Mouse (Mus musculus) ES-E14 (cell line): Measurements from ENCODE around the gene Gon4l. TPM values are rescaled to one million over a fixed set of nuclear protein-coding genes. Genes with fewer than 3 reads are reported as not detected.

ENCODE experiments used
- DNase-seq: peaks from one replicate; pipeline ENCODE4 v3.0.0-alpha.2; 2013; ENCODE audit warnings: low read depth, low spot score
- H3K27ac ChIP-seq: 2 replicates; pipeline ENCODE4 v1.5.1; 2012; ENCODE audit warnings: low read depth, mild to moderate bottlenecking, low read length, moderate library complexity, mixed read lengths; ENCODE audit not compliant: poor library complexity, insufficient read depth, severe bottlenecking
- H3K36me3 ChIP-seq: 2 replicates; pipeline ENCODE4 v1.6.1; 2012; ENCODE audit warnings: mild to moderate bottlenecking, low read length, moderate library complexity, mixed read lengths; ENCODE audit not compliant: control insufficient read depth, poor library complexity, insufficient read depth, severe bottlenecking
- H3K4me1 ChIP-seq, 2 experiments: fragments of 150-350 bp in 1 of 2; sonication (generic) in 1 of 2; 2 replicates each; pipeline ENCODE4 v1.6.1; 2012; ENCODE audit warnings: low read length in 2 of 2, mild to moderate bottlenecking in 1 of 2, mixed read lengths in 1 of 2; ENCODE audit not compliant: control insufficient read depth in 2 of 2, insufficient read depth in 2 of 2, poor library complexity in 1 of 2
- H3K4me3 ChIP-seq, 2 experiments: fragments of 150-350 bp in 1 of 2; sonication (generic) in 1 of 2; 2 replicates each; pipeline ENCODE4 v1.5.1; 2012; ENCODE audit warnings: low read length in 2 of 2, low read depth in 1 of 2, mild to moderate bottlenecking in 1 of 2, mixed read lengths in 1 of 2; ENCODE audit not compliant: insufficient read depth in 1 of 2, poor library complexity in 1 of 2, severe bottlenecking in 1 of 2
- H3K9ac ChIP-seq: 2 replicates; pipeline ENCODE4 v1.6.1; 2012; ENCODE audit warnings: low read depth, mild to moderate bottlenecking, low read length, mixed read lengths; ENCODE audit not compliant: poor library complexity, insufficient read depth, severe bottlenecking
- H3K9me3 ChIP-seq: fragments of 150-350 bp; sonication (generic); 2 replicates; pipeline ENCODE4 v1.6.1; 2012; ENCODE audit warnings: low read depth, mild to moderate bottlenecking, low read length; ENCODE audit not compliant: control insufficient read depth, insufficient read depth
- CHD2 ChIP-seq: IDR thresholded peaks from 2 replicates; pipeline ENCODE4 v1.6.1; 2014; ENCODE audit warnings: mild to moderate bottlenecking, low read depth, low read length, inconsistent platforms
- HCFC1 ChIP-seq: IDR thresholded peaks from 2 replicates; pipeline ENCODE4 v1.6.1; 2012; ENCODE audit warnings: low read length, inconsistent platforms, borderline replicate concordance; ENCODE audit not compliant: insufficient read depth
- MAFK ChIP-seq: IDR thresholded peaks from 2 replicates; pipeline ENCODE4 v1.6.1; 2014; ENCODE audit warnings: mild to moderate bottlenecking, low read depth, low read length, inconsistent platforms; ENCODE audit not compliant: insufficient read depth
- ZC3H11A ChIP-seq: IDR thresholded peaks from 2 replicates; pipeline ENCODE4 v1.6.1; 2012; ENCODE audit warnings: low read depth, mild to moderate bottlenecking, inconsistent platforms, low read length, borderline replicate concordance
- ZNF384 ChIP-seq: IDR thresholded peaks from 2 replicates; pipeline ENCODE4 v1.6.1; 2012; ENCODE audit warnings: low read depth, low read length, inconsistent platforms
- in situ Hi-C, 2 experiments: fragments of 600-800 bp; cut with MboI; formaldehyde crosslinking; loops; one replicate each; pipeline ENCODE4 v1.15.1; 2025; ENCODE audit warnings: low sequenced_read_pairs in 2 of 2, inconsistent platforms in 1 of 2; ENCODE audit not compliant: unreplicated experiment in 2 of 2
- total RNA-seq: library from RNA; depleted of rRNA; stranded (reverse); fragments of 300-350 nt; gene quantifications from 2 replicates; pipeline ENCODE4 v1.2.3, GENCODE M21; 2012

The Gon4l gene
- total RNA-seq, 1 experiment = 58.0 TPM

DNA sequence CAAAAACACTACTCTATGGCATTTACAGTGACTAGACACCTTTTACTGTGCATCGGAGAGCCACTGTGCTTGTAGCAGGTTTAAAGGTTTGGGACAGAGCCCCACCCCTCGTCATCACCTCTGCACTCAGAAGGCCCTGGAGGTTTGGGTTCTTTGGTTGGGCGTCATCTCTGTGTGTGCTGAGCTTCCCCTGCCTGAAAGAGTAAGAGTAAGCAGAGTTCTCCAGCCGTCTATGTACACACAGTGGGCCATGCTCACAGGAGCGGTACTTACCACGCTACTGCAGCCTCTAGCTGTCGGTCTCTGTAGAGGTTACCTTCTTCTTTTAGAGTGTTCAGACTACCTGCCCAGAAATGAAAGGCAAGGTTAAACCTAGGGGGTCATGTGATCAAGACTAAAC, 77.6 kb downstream of the Gon4l start:
- TF ChIP-seq HCFC1 (no peak), CHD2 (no peak), ZC3H11A (no peak), ZNF384 (no peak), MAFK (no peak)
- no peak overlapping the region for H3K27ac ChIP-seq
- peak overlapping the region; percentile 84 to 87 for H3K4me3 ChIP-seq
- in situ Hi-C loops = no loop called here
- H3K4me1 ChIP-seq = peaks cover 0 to 9% of the 10 kb centered on the region in 2 experiments; a peak in 2 of 4 replicates
- DNase-seq = no peak
- no peaks in the 10 kb centered on the region for H3K9me3 ChIP-seq
- H3K9ac ChIP-seq = peak overlapping the region; percentile 29; the same call in 1 of the 2 replicates
- H3K36me3 ChIP-seq = peaks cover 49% of the 10 kb centered on the region

DNA sequence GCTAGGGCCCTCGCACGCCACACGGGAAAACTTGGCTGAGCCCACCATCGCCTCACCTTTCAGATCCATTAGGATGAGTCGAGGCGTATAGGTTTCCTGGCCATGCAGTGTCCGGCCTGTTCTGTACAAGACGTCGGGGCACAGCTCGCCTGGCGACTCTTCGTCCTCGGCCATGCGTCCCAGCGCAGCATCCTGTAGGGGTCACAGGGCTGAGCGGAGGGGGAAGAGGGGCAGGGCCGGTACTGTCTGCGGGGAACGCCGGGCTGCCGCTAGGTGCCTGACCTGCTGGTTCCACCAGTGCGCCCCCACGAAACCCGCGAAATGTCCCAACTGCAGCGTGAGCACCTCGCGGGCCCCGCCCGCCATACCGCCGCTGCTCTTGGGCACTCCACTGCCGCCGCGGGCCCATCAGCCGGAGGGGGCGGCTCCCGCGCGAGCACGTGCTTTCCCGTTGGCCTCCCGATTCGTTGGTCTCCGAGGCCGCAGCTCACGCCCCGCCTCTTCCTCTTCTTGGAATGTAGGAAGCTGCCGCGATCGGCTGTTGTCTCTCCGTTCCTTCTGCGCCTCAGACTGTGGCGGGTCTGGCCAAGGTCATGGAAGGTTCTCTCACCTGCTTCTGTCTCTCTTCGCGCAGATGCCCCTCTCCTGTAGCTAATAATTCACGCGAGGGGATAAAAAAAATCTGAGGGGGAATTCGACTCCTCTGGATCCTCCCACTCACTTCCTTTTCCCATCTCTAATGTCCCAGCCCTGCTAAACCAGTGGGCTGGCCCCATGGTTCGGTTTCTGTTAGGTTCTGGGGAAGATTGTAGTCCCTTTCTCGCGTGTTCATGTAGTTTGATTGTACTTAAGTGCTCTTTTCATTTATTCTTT, 78.7 kb downstream of the Gon4l start, which contains the start of gene Msto1:
Gene Msto1 (minus strand): TSS at position 489 of the 873 bp plus-strand sequence.
- in situ Hi-C loops = no loop called here

DNA sequence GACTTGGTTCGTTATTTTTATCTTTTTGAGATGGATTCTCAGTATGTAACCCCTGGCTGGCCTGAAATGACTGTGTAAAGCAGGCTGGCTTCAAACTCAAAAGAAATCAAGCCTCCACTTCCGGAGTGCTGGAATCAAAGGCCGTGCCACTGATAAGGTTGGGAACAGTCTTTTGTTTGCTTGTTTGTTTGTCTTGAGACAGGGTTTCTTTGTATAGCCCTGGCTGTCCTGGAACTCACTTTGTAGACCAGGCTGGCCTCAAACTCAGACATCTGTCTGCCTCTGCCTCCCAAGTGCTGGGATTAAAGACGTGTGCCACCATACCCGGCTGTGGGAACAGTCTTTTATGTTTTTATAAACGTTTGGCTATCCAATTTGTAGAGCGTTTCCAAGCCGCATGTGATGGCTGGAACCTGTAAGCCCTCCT, 79.4 kb downstream of the Gon4l start:
- Histone ChIP-seq H3K4me3 (peak overlapping the region; percentile 84 to 87), H3K36me3 (peaks cover 32% of the 10 kb centered on the region), H3K9me3 (no peaks in the 10 kb centered on the region), H3K4me1 (peaks cover 0 to 3% of the 10 kb centered on the region in 2 experiments; a peak in 1 of 4 replicates), H3K9ac (peak overlapping the region; percentile 91; the same call in 1 of the 2 replicates), H3K27ac (peak overlapping the region; percentile 64; the same call in 1 of the 2 replicates)
- in situ Hi-C loops = no loop called here
- TF ChIP-seq HCFC1 (no peak), MAFK (no peak), CHD2 (no peak), ZNF384 (no peak), ZC3H11A (no peak)
- no peak for DNase-seq

More for the DNA sequence above, 78.7 kb downstream of the Gon4l start, which contains the start of gene Msto1:
- no peak for TF ChIP-seq CHD2
- TF ChIP-seq ZNF384 = no peak
- TF ChIP-seq ZC3H11A = no peak
- TF ChIP-seq HCFC1 = no peak; the same call in 1 of the 2 replicates
- no peak for TF ChIP-seq MAFK
- no peaks in the 10 kb centered on the region for H3K9me3 ChIP-seq
- peak within 1 kb of the TSS; percentile 84 to 87 for H3K4me3 ChIP-seq
- H3K36me3 ChIP-seq = peaks cover 38% of the 10 kb centered on the region
- DNase-seq = peak; percentile 90
- H3K9ac ChIP-seq = peak within 1 kb of the TSS; percentile 94
- peak within 1 kb of the TSS; percentile 64 for H3K27ac ChIP-seq
- H3K4me1 ChIP-seq = peaks cover 0 to 5% of the 10 kb centered on the region in 2 experiments; a peak in 2 of 4 replicates

DNA sequence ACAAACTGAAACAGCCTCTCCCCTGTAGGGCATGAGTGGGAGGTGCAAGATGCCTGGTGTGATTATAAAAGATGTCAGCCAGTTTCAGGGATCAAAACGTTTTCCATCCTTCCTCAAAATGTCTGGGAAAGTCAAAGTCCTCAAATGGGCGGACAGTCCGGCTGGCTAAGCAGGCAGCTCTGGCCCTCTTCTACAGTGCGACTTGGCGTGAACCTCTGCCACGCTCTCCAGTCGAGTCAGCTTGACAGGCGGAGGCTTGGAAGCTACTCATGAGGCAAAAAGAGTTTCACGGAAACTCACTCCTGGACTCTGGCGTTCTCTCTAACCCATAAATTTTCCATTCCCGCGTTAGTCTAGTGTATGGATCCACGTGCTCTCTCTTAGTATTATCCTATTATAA, 84.0 kb downstream of the Gon4l start:
- no peak overlapping the region for H3K27ac ChIP-seq
- no peak for DNase-seq
- H3K4me1 ChIP-seq = no peaks in the 10 kb centered on the region
- in situ Hi-C loops = no loop called here
- no peak for TF ChIP-seq ZNF384
- H3K4me3 ChIP-seq = no peak overlapping the region
- H3K9me3 ChIP-seq = no peaks in the 10 kb centered on the region
- H3K36me3 ChIP-seq = peaks cover 23% of the 10 kb centered on the region
- H3K9ac ChIP-seq = no peak overlapping the region
